Mouse (Mus musculus) kidney, embryonic 16.5 days (tissue): ENCODE data around the gene Ttc29. TPM values are rescaled to one million over a fixed set of nuclear protein-coding genes. Genes with fewer than 3 reads are reported as not detected.

Experiments used
- ATAC-seq: fragments of 200-750 bp; cut with Nextera tagmentation; 2 replicates; pipeline ENCODE4 v1.8.0; 2017; ENCODE audit warnings: moderate TSS enrichment; ENCODE audit not compliant: low FRiP score, low TSS enrichment
- H3K27ac ChIP-seq: fragments of 300-500 bp; sonication (generic); 2 replicates; pipeline ENCODE4 v1.5.1; 2014; ENCODE audit warnings: low read length
- H3K27me3 ChIP-seq: fragments of 300-500 bp; sonication (generic); 2 replicates; pipeline ENCODE4 v1.6.1; 2014; ENCODE audit warnings: low read length, control low read depth, mixed read lengths; ENCODE audit not compliant: insufficient read depth
- H3K36me3 ChIP-seq: fragments of 300-500 bp; sonication (generic); 2 replicates; pipeline ENCODE4 v1.6.1; 2014; ENCODE audit warnings: low read length, control low read depth, mixed read lengths; ENCODE audit not compliant: insufficient read depth
- H3K4me1 ChIP-seq: fragments of 300-500 bp; sonication (generic); 2 replicates; pipeline ENCODE4 v1.6.1; 2014; ENCODE audit warnings: low read length, control low read depth, mixed read lengths; ENCODE audit not compliant: insufficient read depth
- H3K4me2 ChIP-seq: fragments of 300-500 bp; sonication (generic); replicated peaks from 2 replicates; pipeline ENCODE4 v1.6.1; 2014; ENCODE audit warnings: low read depth, low read length
- H3K4me3 ChIP-seq: fragments of 300-500 bp; sonication (generic); 2 replicates; pipeline ENCODE4 v1.5.1; 2014; ENCODE audit warnings: mild to moderate bottlenecking, low read length
- H3K9ac ChIP-seq: fragments of 300-500 bp; sonication (generic); replicated peaks from 2 replicates; pipeline ENCODE4 v1.6.1; 2014; ENCODE audit warnings: low read length
- H3K9me3 ChIP-seq: fragments of 300-500 bp; sonication (generic); 2 replicates; pipeline ENCODE4 v1.6.1; 2016; ENCODE audit warnings: low read length, control low read depth
- WGBS: fragments of 180-500 bp; shearing (Covaris S2); extraction: QIAGEN DNeasy Blood & Tissue Kit; methylation state at CpG from one replicate; pipeline ENCODE4 v1.1.7; 2014; 5-methylcytosine and 5-hydroxymethylcytosine counted together
- polyA plus RNA-seq: library from polyadenylated mRNA; unstranded; fragments of >200 nt; fragmentation: Nextera tagmentation; extraction: Ambion mirVana; gene quantifications from 2 replicates; pipeline ENCODE4 v1.2.1, GENCODE M21; 2015

Ttc29 gene
- polyA plus RNA-seq, 1 experiment from 2014 or later, result not detected

DNA sequence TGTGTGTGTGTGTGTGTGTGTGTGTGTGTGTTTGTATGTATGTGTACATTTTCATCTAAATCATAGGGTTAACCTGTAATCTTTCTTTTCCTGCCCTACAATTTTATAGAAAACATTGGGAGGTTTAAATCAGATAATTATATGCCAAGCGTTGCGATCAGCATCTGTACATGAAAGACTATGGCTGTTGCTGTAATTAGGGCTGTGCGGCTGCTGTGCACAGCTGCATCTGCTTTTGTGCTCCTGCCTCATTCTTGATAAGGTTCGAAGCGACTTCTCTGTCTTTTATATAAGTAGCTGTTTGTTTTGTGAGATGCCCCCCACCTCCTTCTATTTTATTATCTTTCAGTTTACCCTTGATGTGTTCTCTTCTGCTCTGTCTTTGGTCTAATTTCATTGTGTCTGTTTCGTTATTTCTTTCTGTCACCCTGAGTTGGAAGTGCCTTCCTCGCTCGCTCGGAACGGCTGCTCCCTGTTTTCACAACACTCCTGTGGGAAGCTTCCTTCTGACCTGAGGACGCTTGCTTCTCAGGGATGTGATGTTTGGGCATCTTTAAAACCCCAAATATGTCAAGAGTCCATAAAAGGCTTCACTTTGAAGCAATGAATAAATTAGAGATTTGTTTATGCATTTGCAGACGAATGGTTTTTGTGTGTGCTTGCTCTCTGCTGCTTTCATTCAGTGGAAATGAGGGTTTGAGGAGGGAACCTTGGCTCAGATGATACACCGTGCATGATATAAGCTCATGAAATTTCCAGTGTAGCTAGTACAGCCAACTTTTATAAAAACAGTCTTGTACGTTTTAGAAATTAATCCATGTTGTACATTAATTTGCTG is 20.0 kb downstream of the Ttc29 start:
- Histone ChIP-seq H3K4me3 (no peak overlapping the region), H3K4me1 (no peaks in the 10 kb centered on the region), H3K27me3 (no peaks in the 10 kb centered on the region), H3K9ac (no peak overlapping the region), H3K27ac (no peak overlapping the region), H3K36me3 (no peaks in the 10 kb centered on the region), H3K4me2 (no peak overlapping the region), H3K9me3 (no peaks in the 10 kb centered on the region)
- ATAC-seq, result no peak
- 46% methylated on average over 14 of the region's 14 CpGs for WGBS

DNA sequence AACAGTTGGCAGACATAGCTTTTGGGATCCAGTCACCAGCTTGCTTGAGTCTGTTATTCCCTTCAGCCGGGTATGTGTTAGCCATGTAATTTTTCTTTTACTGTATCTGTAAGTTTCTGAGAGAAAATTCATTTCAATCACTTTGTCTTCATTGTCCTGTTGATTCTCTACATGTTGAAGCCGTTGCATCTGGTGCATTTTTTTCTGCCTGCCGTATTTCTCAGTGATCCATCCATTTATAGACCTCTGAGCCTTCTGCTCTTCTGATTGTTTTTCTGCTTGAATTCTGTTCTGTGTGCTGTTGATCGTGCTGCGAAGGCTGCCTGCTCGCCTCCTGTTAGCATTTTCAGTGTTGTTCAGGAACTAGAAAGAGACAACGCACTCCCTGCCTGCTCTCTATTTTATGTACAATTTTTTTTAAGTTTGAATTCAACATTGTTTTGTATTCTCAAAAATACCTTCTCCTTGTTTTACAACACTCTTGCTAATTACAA is 20.7 kb downstream of the Ttc29 start:
- 82% methylated on average over 7 of the region's 7 CpGs for WGBS
- H3K27me3 ChIP-seq, result no peaks in the 10 kb centered on the region
- no peak for ATAC-seq
- H3K27ac ChIP-seq, result no peak overlapping the region
- no peaks in the 10 kb centered on the region for H3K9me3 ChIP-seq
- no peak overlapping the region for H3K4me2 ChIP-seq
- no peaks in the 10 kb centered on the region for H3K4me1 ChIP-seq
- H3K36me3 ChIP-seq, result no peaks in the 10 kb centered on the region
- no peak overlapping the region for H3K9ac ChIP-seq
- no peak overlapping the region for H3K4me3 ChIP-seq

DNA sequence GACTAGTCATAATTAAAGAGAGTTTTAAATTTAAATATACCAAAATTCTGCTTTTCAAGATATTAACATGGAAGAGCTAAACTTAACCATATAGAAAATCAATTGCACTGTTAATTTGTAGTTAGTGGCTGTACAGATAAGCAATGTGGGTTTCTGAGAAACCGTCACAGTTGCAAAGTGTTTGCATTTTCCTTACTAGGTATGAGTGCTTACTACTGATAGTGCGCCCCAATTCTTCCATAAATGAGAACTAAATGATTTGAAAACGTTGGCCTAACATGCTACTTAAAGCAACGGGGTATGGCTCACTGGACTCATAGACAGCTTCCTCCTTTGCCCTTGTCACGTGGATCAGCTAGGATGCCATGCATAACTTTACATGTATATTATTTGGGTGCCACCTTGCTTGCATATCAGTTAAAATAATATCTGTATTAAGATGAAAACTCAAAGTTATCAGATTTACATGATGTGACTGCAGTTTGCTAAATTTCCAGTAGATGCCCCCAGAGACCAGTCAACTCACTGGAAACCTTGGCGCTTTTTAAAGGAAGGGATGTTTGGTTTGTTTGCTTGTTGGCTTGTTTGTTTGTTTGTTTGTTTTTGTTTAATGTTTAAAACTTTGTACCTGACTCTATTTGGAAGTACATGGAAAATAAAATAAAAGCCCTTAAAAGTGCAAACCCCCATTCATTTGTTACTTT is 25.0 kb downstream of the Ttc29 start:
- WGBS, result 64% methylated on average over 6 of the region's 6 CpGs
- H3K9me3 ChIP-seq, result no peaks in the 10 kb centered on the region

DNA sequence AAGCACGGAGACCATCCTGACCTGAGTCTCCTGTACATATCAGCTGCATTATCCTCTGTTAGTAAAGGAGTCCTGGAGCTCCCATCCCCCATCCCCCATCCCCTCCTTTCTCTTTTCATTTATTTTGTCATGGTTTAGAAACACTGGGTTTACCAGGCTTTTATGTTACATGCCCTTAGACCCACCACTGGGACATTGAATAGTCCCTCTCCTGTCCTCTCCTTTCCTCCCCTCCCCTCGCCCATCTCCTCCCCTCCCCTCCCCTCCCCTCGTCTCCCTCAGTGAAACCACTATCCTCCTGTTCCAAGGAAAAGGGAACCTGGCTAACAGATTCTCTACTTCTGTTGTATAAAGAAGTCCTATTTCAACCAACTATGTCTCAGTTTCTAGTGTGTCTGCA is 38.0 kb downstream of the Ttc29 start:
- 76% methylated on average over 3 of the region's 3 CpGs for WGBS
- Histone ChIP-seq H3K36me3 (no peaks in the 10 kb centered on the region), H3K9me3 (no peaks in the 10 kb centered on the region), H3K4me2 (no peak overlapping the region), H3K4me3 (no peak overlapping the region), H3K4me1 (no peaks in the 10 kb centered on the region), H3K9ac (no peak overlapping the region), H3K27me3 (no peaks in the 10 kb centered on the region), H3K27ac (no peak overlapping the region)
- no peak for ATAC-seq

More for the DNA sequence above, 25.0 kb downstream of the Ttc29 start:
- Histone ChIP-seq H3K9ac (no peak overlapping the region), H3K4me3 (no peak overlapping the region), H3K4me2 (no peak overlapping the region), H3K36me3 (no peaks in the 10 kb centered on the region), H3K27ac (no peak overlapping the region), H3K27me3 (no peaks in the 10 kb centered on the region), H3K4me1 (no peaks in the 10 kb centered on the region)
- no peak for ATAC-seq

DNA sequence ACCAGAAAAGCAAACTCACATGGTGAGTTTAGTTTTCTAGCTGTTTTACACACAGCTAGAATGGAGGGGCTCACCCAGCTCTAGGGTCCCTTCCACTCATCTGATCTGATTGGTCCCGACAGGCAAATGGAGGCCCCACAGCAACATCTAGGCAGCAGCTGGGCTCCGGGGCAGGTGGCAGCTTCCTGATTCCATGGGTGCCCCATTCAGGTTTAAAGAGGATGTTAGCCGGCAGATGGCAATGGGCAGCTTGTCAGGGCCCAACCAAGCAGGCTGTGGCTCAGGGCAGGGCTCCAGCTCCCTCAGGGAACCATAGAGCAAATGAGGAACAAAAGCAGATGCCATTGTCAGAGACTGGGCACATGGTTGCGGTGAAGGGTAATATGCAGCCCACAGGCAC is 41.3 kb downstream of the Ttc29 start:
- WGBS, result 86% methylated on average over 4 of the region's 4 CpGs
- H3K4me1 ChIP-seq, result no peaks in the 10 kb centered on the region
- H3K9ac ChIP-seq, result no peak overlapping the region
- ATAC-seq, result no peak
- no peaks in the 10 kb centered on the region for H3K9me3 ChIP-seq
- no peaks in the 10 kb centered on the region for H3K27me3 ChIP-seq
- H3K4me2 ChIP-seq, result no peak overlapping the region
- H3K36me3 ChIP-seq, result no peaks in the 10 kb centered on the region
- H3K27ac ChIP-seq, result no peak overlapping the region
- no peak overlapping the region for H3K4me3 ChIP-seq

DNA sequence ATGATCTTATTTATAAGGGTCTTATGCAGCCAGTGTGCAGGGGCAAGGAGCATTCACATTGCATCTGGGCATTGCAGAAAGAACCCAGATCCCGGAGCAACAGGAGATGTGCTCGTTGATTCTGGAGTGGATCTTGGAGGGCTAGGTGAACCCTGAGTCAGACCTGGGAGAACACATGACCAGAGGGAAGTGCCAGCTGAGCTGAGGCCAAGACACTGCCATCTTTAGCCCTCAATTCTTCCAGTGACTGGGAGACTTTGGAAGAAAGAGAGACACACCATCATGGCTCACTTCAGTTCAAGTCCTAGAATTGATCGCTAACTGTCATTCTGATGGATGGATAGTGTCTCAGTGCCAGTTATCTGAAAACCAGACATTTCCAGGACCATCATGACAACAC is 41.9 kb downstream of the Ttc29 start:
- ATAC-seq, result no peak
- WGBS, result 89% methylated on average over 3 of the region's 3 CpGs

DNA sequence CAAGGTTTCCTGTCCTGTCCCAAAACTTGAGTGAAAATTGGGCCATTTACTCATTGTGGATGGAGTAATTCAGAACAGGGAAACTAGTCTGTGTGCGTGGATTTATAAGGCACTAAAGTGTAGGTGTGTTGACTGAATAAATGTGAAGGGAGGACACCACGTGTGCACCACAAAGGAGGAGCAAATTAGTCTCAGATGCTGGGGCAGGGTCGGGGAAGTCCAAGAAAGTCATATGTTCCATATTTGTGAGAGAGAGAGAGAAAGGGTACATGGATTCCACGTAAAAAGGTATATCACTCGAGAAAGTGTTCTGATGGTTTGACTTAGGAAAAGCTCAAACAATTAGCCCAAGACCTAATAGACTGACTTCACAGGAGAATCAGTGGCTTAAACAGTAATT is 52.4 kb downstream of the Ttc29 start:
- 80% methylated on average over 5 of the region's 5 CpGs for WGBS
- Histone ChIP-seq H3K27ac (no peak overlapping the region), H3K36me3 (no peaks in the 10 kb centered on the region), H3K4me3 (no peak overlapping the region), H3K4me1 (peaks cover 4% of the 10 kb centered on the region; the same call in 1 of the 2 replicates), H3K27me3 (no peaks in the 10 kb centered on the region), H3K4me2 (no peak overlapping the region), H3K9me3 (no peaks in the 10 kb centered on the region), H3K9ac (no peak overlapping the region)
- ATAC-seq, result no peak

More for the DNA sequence above, 41.9 kb downstream of the Ttc29 start:
- H3K36me3 ChIP-seq, result no peaks in the 10 kb centered on the region
- no peaks in the 10 kb centered on the region for H3K4me1 ChIP-seq
- H3K4me3 ChIP-seq, result no peak overlapping the region
- H3K27me3 ChIP-seq, result no peaks in the 10 kb centered on the region
- no peak overlapping the region for H3K9ac ChIP-seq
- H3K4me2 ChIP-seq, result no peak overlapping the region
- no peak overlapping the region for H3K27ac ChIP-seq
- H3K9me3 ChIP-seq, result no peaks in the 10 kb centered on the region

DNA sequence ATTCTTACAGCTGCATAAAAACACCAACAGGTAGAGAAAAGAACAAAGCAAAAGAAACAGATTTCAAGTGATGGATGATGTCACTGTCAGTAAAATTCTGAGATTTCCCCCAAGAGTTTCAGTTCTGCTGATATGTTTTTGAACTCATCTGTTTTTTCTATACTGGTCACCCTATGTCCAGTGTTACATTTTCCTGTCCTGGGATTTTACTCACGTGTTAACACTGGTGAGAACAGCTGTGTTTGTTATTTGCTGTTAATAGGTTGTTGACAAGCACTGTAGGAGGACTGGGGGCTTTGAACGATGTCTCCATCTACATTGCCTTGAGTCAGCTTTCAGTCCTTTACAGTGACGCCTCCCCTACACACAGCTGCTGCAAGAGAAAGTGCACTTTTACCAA is 53.1 kb downstream of the Ttc29 start:
- no peaks in the 10 kb centered on the region for H3K9me3 ChIP-seq
- H3K4me2 ChIP-seq, result no peak overlapping the region
- no peak overlapping the region for H3K9ac ChIP-seq
- no peak overlapping the region for H3K4me3 ChIP-seq
- no peaks in the 10 kb centered on the region for H3K36me3 ChIP-seq
- no peak overlapping the region for H3K27ac ChIP-seq
- ATAC-seq, result no peak
- H3K27me3 ChIP-seq, result no peaks in the 10 kb centered on the region
- WGBS, result 33% methylated on average over 3 of the region's 3 CpGs
- H3K4me1 ChIP-seq, result peaks cover 4% of the 10 kb centered on the region; the same call in 1 of the 2 replicates

DNA sequence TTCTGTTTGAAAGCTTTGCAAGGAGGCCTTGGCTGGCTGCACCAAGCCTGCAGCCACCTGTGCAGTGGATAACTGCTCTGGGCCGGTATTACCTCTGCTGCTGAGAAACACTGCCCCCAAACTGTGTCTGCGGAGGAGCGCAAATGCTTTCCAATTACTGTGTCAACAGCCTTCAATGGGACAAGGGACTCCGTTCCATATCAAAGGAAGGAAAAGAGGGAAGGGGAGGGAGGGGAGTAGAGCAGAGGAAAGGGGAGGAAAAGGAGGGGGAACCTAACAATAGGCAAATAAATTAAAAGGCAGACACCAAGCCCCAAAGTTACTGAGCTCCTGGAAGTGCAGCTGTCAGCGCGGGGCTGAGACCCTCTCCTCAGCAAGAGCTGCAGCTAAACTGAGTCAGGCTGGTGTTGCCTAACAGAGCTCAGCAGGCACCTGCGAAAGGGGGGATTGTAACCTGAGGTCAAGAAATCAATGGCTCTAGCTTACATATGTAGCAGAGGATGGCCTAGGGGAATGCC is 54.9 kb downstream of the Ttc29 start:
- Histone ChIP-seq H3K36me3 (no peaks in the 10 kb centered on the region), H3K4me3 (no peak overlapping the region), H3K9me3 (no peaks in the 10 kb centered on the region), H3K27me3 (no peaks in the 10 kb centered on the region), H3K27ac (0 out of 2 replicates have a peak overlapping the region, but pooled peaks have one; percentile 24), H3K9ac (no peak overlapping the region), H3K4me1 (peaks cover 7% of the 10 kb centered on the region; the same call in 1 of the 2 replicates), H3K4me2 (peak overlapping the region; percentile 15; the same call in 1 of the 2 replicates)
- peak; percentile 77; the same call in 1 of the 2 replicates for ATAC-seq
- 4% methylated on average over 7 of the region's 7 CpGs for WGBS
